8 mouse cellular contexts compared by ENCODE assay signal in the genomic region with DNA sequence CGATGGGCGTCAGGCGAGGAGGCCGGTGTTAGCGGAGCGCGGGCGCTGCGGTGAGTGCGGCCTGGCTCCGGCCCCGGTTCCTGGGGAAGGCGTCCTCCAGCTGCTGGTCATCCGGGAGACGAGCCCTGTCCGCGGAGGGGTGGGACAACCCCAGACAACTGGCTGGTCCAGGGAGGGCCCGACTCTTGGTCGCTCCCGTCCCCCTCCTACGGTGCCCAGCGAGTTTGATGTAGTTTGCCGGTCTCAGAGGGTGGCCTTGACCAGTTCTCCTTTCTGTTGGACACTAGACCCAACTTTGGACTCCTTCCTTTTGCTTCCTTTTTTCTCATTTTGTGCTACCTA. TPM values are rescaled to one million over a fixed set of nuclear protein-coding genes. Genes with fewer than 3 reads are reported as not detected.
DNase-seq lines count a peak whose midpoint lies in the region; ATAC-seq and TF ChIP-seq lines count a peak whose summit lies in the region.

No protein-coding gene starts in this region.

- TF ChIP-seq POLR2A in CH12.LX (IDR thresholded peaks at IDR 0.05; ENCODE audit: low read depth, low read length): no peak

- intact Hi-C loops in gastrocnemius, adult 2 months (cut with DNase I): loop anchor here (2.0 kb wide), 1 partner anchor 33 kb away; no protein-coding TSS in a partner anchor

- peaks cover 3 to 15% of the 10 kb centered on the region in 2 experiments for H3K36me3 ChIP-seq in CH12.LX (replicated peaks in 1 of 2; ENCODE audit: control insufficient read depth in 1 of 2, insufficient read depth in 1 of 2, low read length in 1 of 2)
- H3K36me3 ChIP-seq in forebrain, postnatal 0 days (ENCODE audit: insufficient read depth): no peaks in the 10 kb centered on the region
- no peaks in the 10 kb centered on the region for H3K36me3 ChIP-seq in liver, postnatal 0 days (replicated peaks; ENCODE audit: insufficient read depth, low read length)

- H3K9me3 ChIP-seq in CH12.LX (replicated peaks; ENCODE audit: low read length): peaks cover 6% of the 10 kb centered on the region
- no peaks in the 10 kb centered on the region for H3K9me3 ChIP-seq in forebrain, postnatal 0 days (ENCODE audit: low read length)
- H3K9me3 ChIP-seq in liver, postnatal 0 days (ENCODE audit: low read length): no peaks in the 10 kb centered on the region

- in situ Hi-C loops in CH12.LX (cut with MboI; ENCODE audit: low pct_ligation_motif_present, low pct_unique_long_range_greater_than_20kb, low sequenced_read_pairs): no loop called here

- H3K9ac ChIP-seq in CH12.LX (ENCODE audit: insufficient read depth, low read depth): peak overlapping the region; percentile 69
- H3K9ac ChIP-seq in forebrain, postnatal 0 days: peak overlapping the region; percentile 79
- H3K9ac ChIP-seq in liver, postnatal 0 days (replicated peaks): peak overlapping the region; percentile 97

- peaks cover 2 to 16% of the 10 kb centered on the region in 2 experiments; a peak in 2 of 4 replicates for H3K4me1 ChIP-seq in CH12.LX (ENCODE audit: control insufficient read depth in 1 of 2, insufficient read depth in 2 of 2)
- peaks cover 5% of the 10 kb centered on the region for H3K4me1 ChIP-seq in forebrain, postnatal 0 days (ENCODE audit: insufficient read depth)
- H3K4me1 ChIP-seq in liver, postnatal 0 days (ENCODE audit: insufficient read depth): peaks cover 12% of the 10 kb centered on the region

- H3K4me3 ChIP-seq in gastrocnemius, adult 2 months: peak overlapping the region; percentile 85
- H3K4me3 ChIP-seq in CH12.LX (replicated peaks in 1 of 3; ENCODE audit: low read depth in 2 of 3, low read length in 2 of 3, poor library complexity in 1 of 3): peak overlapping the region; percentile 82 to 99 (median 94)
- peak overlapping the region; percentile 73 for H3K4me3 ChIP-seq in forebrain, postnatal 0 days (ENCODE audit: low read depth, low read length)
- peak overlapping the region; percentile 98 for H3K4me3 ChIP-seq in liver, postnatal 0 days (ENCODE audit: low read depth, low read length)

- no peaks in the 10 kb centered on the region for H3K27me3 ChIP-seq in CH12.LX (replicated peaks)
- no peaks in the 10 kb centered on the region; the same call in 1 of the 2 replicates for H3K27me3 ChIP-seq in forebrain, postnatal 0 days (ENCODE audit: insufficient read depth, low read length)
- no peaks in the 10 kb centered on the region for H3K27me3 ChIP-seq in liver, postnatal 0 days (ENCODE audit: insufficient read depth, low read length)

- TF ChIP-seq CTCF in gastrocnemius, adult 2 months (IDR thresholded peaks at IDR 0.05): no peak
- TF ChIP-seq CTCF in CH12.LX (conservative IDR thresholded peaks at IDR 0.05 in 1 of 2, IDR thresholded peaks at IDR 0.05 in 1 of 2; ENCODE audit: low read depth in 2 of 2, low read length in 2 of 2): no peak
- TF ChIP-seq CTCF in forebrain, postnatal 0 days (IDR thresholded peaks at IDR 0.05; ENCODE audit: low read depth): no peak
- TF ChIP-seq CTCF in liver, postnatal 0 days (IDR thresholded peaks at IDR 0.05; ENCODE audit: low read depth): no peak

- dilution Hi-C loops in CH12.LX (cut with MboI; ENCODE audit: extremely low pct_ligation_motif_present, extremely low pct_unique_long_range_greater_than_20kb, low sequenced_read_pairs): no loop called here

- peaks cover 24% of the 10 kb centered on the region for H3K79me2 ChIP-seq in CH12.LX (replicated peaks; ENCODE audit: control insufficient read depth, extremely low read depth, insufficient read depth, poor library complexity, severe bottlenecking)

- no peak for DNase-seq in gastrocnemius, adult 2 months
- DNase-seq in gastrocnemius, adult 8-10 months (ENCODE audit: low spot score in 2 of 2): no peak
- DNase-seq in CH12.LX (ENCODE audit: extremely low read depth) (no peak), MN1 (ENCODE audit: low spot score) (no peak)
- DNase-seq in forebrain, postnatal 0 days: no peak
- no peak for DNase-seq in liver, postnatal 0 days
- DNase-seq in embryo, embryonic 11 days: no peak
- DNase-seq in right cerebral cortex, adult 18-20 months: no peak

- peak overlapping the region; percentile 92 for H3K27ac ChIP-seq in gastrocnemius, adult 2 months
- 0 out of 2 replicates have a peak overlapping the region, but pooled peaks have one; percentile 32 for H3K27ac ChIP-seq in CH12.LX (ENCODE audit: insufficient read depth, low read depth)
- H3K27ac ChIP-seq in forebrain, postnatal 0 days (ENCODE audit: low read depth, low read length): peak overlapping the region; percentile 84
- H3K27ac ChIP-seq in liver, postnatal 0 days (ENCODE audit: low read depth): peak overlapping the region; percentile 93

- peak overlapping the region; percentile 100 for H3K4me2 ChIP-seq in CH12.LX (ENCODE audit: insufficient read depth, low read depth, poor library complexity, severe bottlenecking)
- H3K4me2 ChIP-seq in forebrain, postnatal 0 days (ENCODE audit: low read depth): peak overlapping the region; percentile 68
- H3K4me2 ChIP-seq in liver, postnatal 0 days (ENCODE audit: low read depth, low read length): peak overlapping the region; percentile 78

- WGBS in forebrain, postnatal 0 days: under 1% methylated on average over 23 of the region's 23 CpGs
- WGBS in liver, postnatal 0 days (ENCODE audit: insufficient replicate concordance): 0% methylated on average over 19 of the region's 23 CpGs

- peak; percentile 62 for ATAC-seq in forebrain, postnatal 0 days
- peak; percentile 77 for ATAC-seq in liver, postnatal 0 days

- no peak for TF ChIP-seq RAD21 in CH12.LX (IDR thresholded peaks at IDR 0.05; ENCODE audit: low read depth, low read length)

- no peak for TF ChIP-seq EP300 in CH12.LX (IDR thresholded peaks at IDR 0.05; ENCODE audit: low read length)
- no peak for TF ChIP-seq EP300 in liver, postnatal 0 days (IDR thresholded peaks at IDR 0.05; ENCODE audit: low read depth)

TF ChIP-seq in CH12.LX, 34 proteins besides CTCF, POLR2A, EP300 and RAD21:
- no peak for TF ChIP-seq CHD1 (IDR thresholded peaks at IDR 0.05; ENCODE audit: low read depth, low read length)
- TF ChIP-seq UBTF (IDR thresholded peaks at IDR 0.05; ENCODE audit: low read depth, low read length): peak; percentile 23

RNA-seq across cellular contexts. Expression of gene Usp8, which starts 0.3 kb away (rescaled TPM):
- total RNA-seq in gastrocnemius, adult 2 months (2021): 10 to 100 TPM; 14.8 to 18.9 TPM
- total RNA-seq in gastrocnemius, adult 8-10 months (2022): 10 to 100 TPM; 14.8 to 16.1 (median 15.7) TPM
- total RNA-seq in CH12.LX (2012; rRNA removed) (24.2 TPM in 2 replicates), CH12.LX (2014; rRNA removed) (23.5 and 24.1 TPM in 2 replicates)
- 41.5 and 43.0 TPM in 2 replicates for polyA plus RNA-seq in CH12.LX (2012; ENCODE audit: insufficient read length, low read depth)
- 14.5 and 17.9 TPM in 2 replicates for total RNA-seq in forebrain, postnatal 0 days (2014; rRNA removed)
- polyA plus RNA-seq in forebrain, postnatal 0 days (2015; fragmentation: Nextera tagmentation; extraction: Ambion mirVana): 10.5 and 15.4 TPM in 2 replicates
- polyA plus RNA-seq in liver, postnatal 0 days (2015; fragmentation: Nextera tagmentation; extraction: Ambion mirVana): 11.2 and 12.9 TPM in 2 replicates

RNA-seq across cellular contexts. Expression of gene Gabpb1, which starts 31.3 kb away (rescaled TPM):
- 1 to 10 TPM; 5.5 to 8.6 TPM for total RNA-seq in gastrocnemius, adult 2 months (2021)
- total RNA-seq in gastrocnemius, adult 8-10 months (2022): 1 to 10 TPM; 6.1 to 9.0 (median 6.4) TPM
- total RNA-seq in CH12.LX (2012; rRNA removed) (23.9 and 25.5 TPM in 2 replicates), CH12.LX (2014; rRNA removed) (50.1 and 56.8 TPM in 2 replicates)
- 50.2 and 52.1 TPM in 2 replicates for polyA plus RNA-seq in CH12.LX (2012; ENCODE audit: insufficient read length, low read depth)
- total RNA-seq in forebrain, postnatal 0 days (2014; rRNA removed): 23.9 and 27.6 TPM in 2 replicates
- 23.9 and 30.3 TPM in 2 replicates for polyA plus RNA-seq in forebrain, postnatal 0 days (2015; fragmentation: Nextera tagmentation; extraction: Ambion mirVana)
- 12.6 and 13.2 TPM in 2 replicates for polyA plus RNA-seq in liver, postnatal 0 days (2015; fragmentation: Nextera tagmentation; extraction: Ambion mirVana)

Comparison
In these comparisons a context has a peak if more than half of its experiments do, and no peak if none do; other contexts are left out.
1. H3K27ac ChIP-seq: peak in every context shown above with its lines; median percentile 93 in liver, postnatal 0 days; 92 in gastrocnemius, adult 2 months; 84 in forebrain, postnatal 0 days; 32 in CH12.LX.